Mouse (Mus musculus) testis, postnatal 14 days (tissue): ENCODE measurements at regions not wholly inside any gene's neighbourhood (a gene's known extent, or its start where the extent isn't known, plus 50 kb on each side); places are given as distances from the start of the nearest gene placed in this dataset.

ENCODE experiments used
- DNase-seq: peaks from one replicate; pipeline ENCODE4 v3.0.0; 2021; ENCODE audit warnings: low spot score

GRCm38 (mm10) chr10:81996742-81997536 is 51.0 kb upstream of the Zfp873 start:
- DNase-seq = peak; percentile 78
